7 mouse cellular contexts compared by ENCODE assay signal in the genomic region with DNA sequence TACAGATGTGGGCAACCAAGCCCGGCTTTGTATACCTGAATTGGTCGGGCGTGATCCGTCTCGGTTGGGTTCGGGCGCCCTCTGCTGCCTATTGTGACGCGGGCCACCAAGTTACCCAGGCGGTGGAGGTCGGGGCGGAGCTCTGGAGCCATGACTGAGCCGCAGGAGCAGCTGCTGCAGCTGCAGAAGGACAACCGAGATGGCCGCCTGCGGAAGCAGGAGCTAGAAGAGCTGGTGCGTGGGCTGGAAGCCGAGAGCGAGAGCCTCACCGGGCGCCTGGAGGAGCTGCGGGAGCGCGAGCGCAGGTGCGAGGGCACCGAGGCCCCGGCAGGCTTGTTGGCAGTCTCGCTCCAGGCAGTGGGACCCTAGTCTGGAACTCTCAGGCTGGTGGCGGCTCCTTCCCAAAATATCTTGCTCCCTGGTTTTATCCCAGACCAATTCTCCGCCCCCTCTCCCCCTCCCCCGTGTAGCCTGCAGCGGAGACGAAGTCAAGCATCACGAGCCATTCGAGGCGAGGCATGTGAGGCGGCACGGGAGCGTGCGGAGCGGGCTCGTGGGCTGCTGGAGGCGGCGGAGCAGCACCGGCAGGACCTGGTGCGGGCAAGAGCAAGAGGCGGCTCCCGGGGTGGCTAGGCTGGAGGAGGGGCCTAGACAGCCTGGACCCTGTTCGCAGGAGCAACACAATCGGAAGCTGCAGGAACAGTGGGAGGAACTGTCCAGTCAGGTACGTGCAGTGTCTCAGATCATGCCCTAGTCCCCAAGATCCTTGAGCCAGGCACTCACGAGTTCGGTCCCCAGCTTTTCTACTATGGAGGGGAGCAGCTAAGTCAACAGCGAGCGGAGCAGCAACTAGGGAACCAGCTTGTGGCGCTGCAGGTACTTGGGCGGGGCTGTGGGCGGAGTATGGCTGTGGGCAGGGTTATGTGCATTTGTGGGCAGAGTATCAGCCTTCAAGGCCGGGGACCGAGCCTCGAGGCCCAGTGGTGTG. TPM values are rescaled to one million over a fixed set of nuclear protein-coding genes. Genes with fewer than 3 reads are reported as not detected.
DNase-seq lines count a peak whose midpoint lies in the region; ATAC-seq and TF ChIP-seq lines count a peak whose summit lies in the region.

No protein-coding gene starts in this region.

- peak overlapping the region; percentile 45 for H3K9ac ChIP-seq in intestine, postnatal 0 days (ENCODE audit: low read depth, low read length)
- peak overlapping the region; percentile 59 for H3K9ac ChIP-seq in midbrain, embryonic 12.5 days (replicated peaks)

- no peaks in the 10 kb centered on the region for H3K9me3 ChIP-seq in intestine, postnatal 0 days (ENCODE audit: control insufficient read depth)
- no peaks in the 10 kb centered on the region for H3K9me3 ChIP-seq in midbrain, embryonic 12.5 days

- peak; percentile 88 for DNase-seq in adrenal gland, adult 8-10 months
- DNase-seq in embryo, embryonic 9.5 days (ENCODE audit: extremely low spot score) = peak; percentile 92
- DNase-seq in gonadal fat pad, adult 2 months (ENCODE audit: low read depth) = peak; percentile 33
- DNase-seq in left cerebral cortex, postnatal 4 days = peak; percentile 90

- peak; percentile 82 for ATAC-seq in intestine, postnatal 0 days
- ATAC-seq in midbrain, embryonic 12.5 days (ENCODE audit: low FRiP score, low read depth) = peak; percentile 88

- H3K27ac ChIP-seq in intestine, postnatal 0 days (ENCODE audit: low read depth, low read length) = 0 out of 2 replicates have a peak overlapping the region, but pooled peaks have one; percentile 46
- peak overlapping the region; percentile 78 for H3K27ac ChIP-seq in midbrain, embryonic 12.5 days (replicated peaks)
- no peak overlapping the region for H3K27ac ChIP-seq in small intestine, adult 2 months (ENCODE audit: insufficient read depth, low read depth, low read length)

- H3K36me3 ChIP-seq in intestine, postnatal 0 days (ENCODE audit: control insufficient read depth, insufficient read depth) = peaks cover 8% of the 10 kb centered on the region; the same call in 1 of the 2 replicates
- peaks cover 23% of the 10 kb centered on the region for H3K36me3 ChIP-seq in midbrain, embryonic 12.5 days
- peaks cover 6% of the 10 kb centered on the region; the same call in 1 of the 2 replicates for H3K36me3 ChIP-seq in small intestine, adult 2 months (ENCODE audit: control insufficient read depth, insufficient read depth, low read length)

- peak overlapping the region; percentile 56 for H3K4me3 ChIP-seq in intestine, postnatal 0 days (ENCODE audit: low read depth, low read length)
- peak overlapping the region; percentile 54 for H3K4me3 ChIP-seq in midbrain, embryonic 12.5 days
- peak overlapping the region; percentile 72 for H3K4me3 ChIP-seq in small intestine, adult 2 months (ENCODE audit: low read depth, low read length)

- peak overlapping the region; percentile 98 for H3K4me2 ChIP-seq in intestine, postnatal 0 days (replicated peaks; ENCODE audit: low read depth)
- H3K4me2 ChIP-seq in midbrain, embryonic 12.5 days (replicated peaks) = peak overlapping the region; percentile 90

- H3K27me3 ChIP-seq in intestine, postnatal 0 days (replicated peaks; ENCODE audit: control insufficient read depth, insufficient read depth, low read length) = peaks cover 16% of the 10 kb centered on the region; the same call in 1 of the 2 replicates
- H3K27me3 ChIP-seq in midbrain, embryonic 12.5 days = peaks cover 37% of the 10 kb centered on the region
- peaks cover 5% of the 10 kb centered on the region for H3K27me3 ChIP-seq in small intestine, adult 2 months (ENCODE audit: control insufficient read depth, insufficient read depth, low read length)

- TF ChIP-seq POLR2A in small intestine, adult 2 months (IDR thresholded peaks at IDR 0.05; ENCODE audit: low read depth, low read length) = peak; percentile 72; the same call in 1 of the 2 replicates

- TF ChIP-seq CTCF in intestine, postnatal 0 days (IDR thresholded peaks at IDR 0.05; ENCODE audit: low read depth) = peak; percentile 98
- peak; percentile 86 for TF ChIP-seq CTCF in small intestine, adult 2 months (IDR thresholded peaks at IDR 0.05; ENCODE audit: extremely low read depth, insufficient read length, insufficient replicate concordance, low read depth, low read length)

- peaks cover 9% of the 10 kb centered on the region for H3K4me1 ChIP-seq in intestine, postnatal 0 days (replicated peaks; ENCODE audit: control insufficient read depth, insufficient read depth, low read length)
- H3K4me1 ChIP-seq in midbrain, embryonic 12.5 days = peaks cover 21% of the 10 kb centered on the region
- H3K4me1 ChIP-seq in small intestine, adult 2 months (ENCODE audit: control insufficient read depth, insufficient read depth, insufficient read length, low read length) = peaks cover 10% of the 10 kb centered on the region

- under 1% methylated on average over 62 of the region's 62 CpGs for WGBS in intestine, postnatal 0 days
- WGBS in midbrain, embryonic 12.5 days = under 1% methylated on average over 62 of the region's 62 CpGs
- WGBS in small intestine, adult 2 months = under 1% methylated on average over 61 of the region's 62 CpGs

- intact Hi-C loops in left cerebral cortex, postnatal 4 days (cut with DNase I) = loop anchor here (10.0 kb wide), 1 partner anchor 162 kb away; a partner anchor contains a TSS

RNA-seq across cellular contexts. Expression of a gene that starts 0.6 kb away (rescaled TPM):
- 10 to 100 TPM in 3 of 4 experiments, 1 to 10 TPM in 1; 9.3 to 30.7 (median 19.6) TPM for total RNA-seq in adrenal gland, adult 8-10 months (2022)
- polyA plus RNA-seq in gonadal fat pad, adult 2 months (2012; rRNA removed) = 15.6 and 23.2 TPM in 2 replicates
- polyA plus RNA-seq in intestine, postnatal 0 days (2015; fragmentation: Nextera tagmentation; extraction: Ambion mirVana) = 4.8 and 7.2 TPM in 2 replicates
- total RNA-seq in left cerebral cortex, postnatal 4 days (2021) = 10 to 100 TPM; 78.9 to 82.4 TPM
- polyA plus RNA-seq in midbrain, embryonic 12.5 days (2016; fragmentation: Nextera tagmentation; extraction: Ambion mirVana) = 18.4 and 22.8 TPM in 2 replicates
- polyA plus RNA-seq in small intestine, adult 2 months (2012; rRNA removed) = 9.3 and 10.6 TPM in 2 replicates

RNA-seq across cellular contexts. Expression of a gene that starts 43.1 kb away (rescaled TPM):
- total RNA-seq in adrenal gland, adult 8-10 months (2022) = 1 to 10 TPM; 2.0 to 3.7 (median 3.4) TPM
- polyA plus RNA-seq in gonadal fat pad, adult 2 months (2012; rRNA removed) = 2.6 and 3.4 TPM in 2 replicates
- 1.4 and 1.9 TPM in 2 replicates for polyA plus RNA-seq in intestine, postnatal 0 days (2015; fragmentation: Nextera tagmentation; extraction: Ambion mirVana)
- 10 to 100 TPM; 11.5 to 13.1 TPM for total RNA-seq in left cerebral cortex, postnatal 4 days (2021)
- 15.3 and 18.6 TPM in 2 replicates for polyA plus RNA-seq in midbrain, embryonic 12.5 days (2016; fragmentation: Nextera tagmentation; extraction: Ambion mirVana)
- 1.7 and 1.8 TPM in 2 replicates for polyA plus RNA-seq in small intestine, adult 2 months (2012; rRNA removed)

RNA-seq across cellular contexts. Expression of a gene that starts 54.7 kb away (rescaled TPM):
- under 1 TPM; 0.15 to 0.52 (median 0.35) TPM for total RNA-seq in adrenal gland, adult 8-10 months (2022)
- polyA plus RNA-seq in gonadal fat pad, adult 2 months (2012; rRNA removed) = 0.12 and 0.18 TPM in 2 replicates
- polyA plus RNA-seq in intestine, postnatal 0 days (2015; fragmentation: Nextera tagmentation; extraction: Ambion mirVana) = 0.09 and 0.14 TPM in 2 replicates
- total RNA-seq in left cerebral cortex, postnatal 4 days (2021) = 1 to 10 TPM; 2.7 to 2.8 TPM
- 0.46 and 0.58 TPM in 2 replicates for polyA plus RNA-seq in midbrain, embryonic 12.5 days (2016; fragmentation: Nextera tagmentation; extraction: Ambion mirVana)
- polyA plus RNA-seq in small intestine, adult 2 months (2012; rRNA removed) = 0.13 TPM in 1 of 2 replicates, not detected in the other

Comparison
In these comparisons a context has a peak if more than half of its experiments do, and no peak if none do; other contexts are left out.
1. DNase-seq: peak in every context shown above with its lines; median percentile 92 in embryo, embryonic 9.5 days; 90 in left cerebral cortex, postnatal 4 days; 88 in adrenal gland, adult 8-10 months; 33 in gonadal fat pad, adult 2 months.